Mouse (Mus musculus) stomach, postnatal 0 days (tissue): ENCODE measurements around the gene Rapgef1.

Source experiments
- CTCF ChIP-seq: IDR thresholded peaks from 2 replicates; pipeline ENCODE4 v1.5.1; 2016; ENCODE audit warnings: antibody characterized with exemption, low read depth, mild to moderate bottlenecking, moderate library complexity
- EP300 ChIP-seq: optimal IDR thresholded peaks from 2 replicates; pipeline ENCODE3; 2016; ENCODE audit warnings: antibody characterized with exemption

DNA sequence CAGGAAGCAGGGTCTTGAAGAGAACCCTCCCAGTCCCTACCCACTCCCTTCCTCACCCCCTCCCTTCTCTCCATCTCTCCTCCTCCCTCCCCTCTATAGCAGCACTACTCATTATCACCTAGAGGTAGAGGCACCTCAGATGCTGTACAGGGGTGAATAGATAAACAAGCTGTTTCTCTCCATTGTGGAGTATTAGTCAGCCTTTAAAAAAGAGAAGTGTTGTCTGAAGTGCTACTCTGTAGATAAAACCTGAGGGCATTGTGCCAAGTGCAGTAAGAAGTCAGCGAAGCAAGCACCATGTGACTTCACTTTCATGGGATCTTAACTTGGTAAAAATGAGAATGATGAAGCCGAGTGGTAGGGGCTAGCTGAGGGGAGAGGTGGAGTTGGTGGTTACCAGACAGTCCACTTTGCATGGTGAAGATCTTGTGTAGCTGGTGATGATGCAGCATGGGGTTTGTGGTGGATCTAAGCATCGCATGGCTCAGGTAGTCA is 12.7 kb downstream of the Rapgef1 start:
- TF ChIP-seq EP300 (no peak), CTCF (no peak)
